Mouse (Mus musculus): ENCODE results near the gene Zcchc9. TPM values are rescaled to one million over a fixed set of nuclear protein-coding genes. Genes with fewer than 3 reads are reported as not detected.

Zcchc9 gene
- polyA plus RNA-seq (2014; fragmentation: Illumina TruSeq; extraction: RNeasy Lipid Tissue Mini Kit (QIAGEN cat#74804); ENCODE audit: low read depth, low replicate concordance), result 10.7 TPM

GRCm38 (mm10) chr13:91807155-91807839 lies at the start of gene Zcchc9:
Zcchc9 (minus strand) TSS chr13:91807705.

Other genes with a start within 250 kb of the Zcchc9 start
- 4.2 TPM for gene Acot12, start 66.2 kb downstream of the Zcchc9 start, polyA plus RNA-seq (2014; fragmentation: Illumina TruSeq; extraction: RNeasy Lipid Tissue Mini Kit (QIAGEN cat#74804); ENCODE audit: low read depth, low replicate concordance)
- 5.9 TPM for gene Ckmt2, start 69.2 kb upstream of the Zcchc9 start, polyA plus RNA-seq (2014; fragmentation: Illumina TruSeq; extraction: RNeasy Lipid Tissue Mini Kit (QIAGEN cat#74804); ENCODE audit: low read depth, low replicate concordance)